Mouse (Mus musculus) heart, postnatal 0 days (tissue): ENCODE measurements around the gene Wdr93.

Experiments used
- CTCF ChIP-seq: IDR thresholded peaks from 2 replicates; pipeline ENCODE4 v1.5.1; 2016; ENCODE audit warnings: antibody characterized with exemption, control low read depth, low read depth
- EP300 ChIP-seq: IDR thresholded peaks from 2 replicates; pipeline ENCODE4 v1.6.1; 2016; ENCODE audit warnings: antibody characterized with exemption, low read depth

DNA sequence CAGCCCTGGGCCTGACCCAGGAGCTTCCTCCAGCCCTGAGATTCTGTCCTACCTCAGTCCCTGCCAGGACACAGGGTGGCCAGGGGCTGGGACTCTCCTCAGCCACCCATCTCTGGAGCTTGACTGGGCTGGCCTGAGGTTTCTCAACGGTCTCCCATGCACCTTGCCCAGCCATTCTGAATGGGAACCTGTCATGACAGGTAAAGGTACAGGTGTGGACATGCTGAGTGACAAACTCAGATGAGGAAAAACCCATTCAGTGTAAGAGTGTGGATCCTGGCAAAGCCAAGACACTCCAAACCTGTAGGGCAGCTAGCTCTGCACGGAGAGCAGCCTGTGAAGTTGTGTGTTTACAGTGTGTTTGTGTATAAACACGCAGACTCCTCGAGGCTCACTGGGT, 57.4 kb downstream of the Wdr93 start:
- TF ChIP-seq CTCF (no peak), EP300 (no peak)
